Mouse (Mus musculus): ENCODE results near the gene Pex26. TPM values are rescaled to one million over a fixed set of nuclear protein-coding genes. Genes with fewer than 3 reads are reported as not detected.

The Pex26 gene
- total RNA-seq, 2 experiments from 2014 or later, result 13.7 to 15.7 TPM

DNA sequence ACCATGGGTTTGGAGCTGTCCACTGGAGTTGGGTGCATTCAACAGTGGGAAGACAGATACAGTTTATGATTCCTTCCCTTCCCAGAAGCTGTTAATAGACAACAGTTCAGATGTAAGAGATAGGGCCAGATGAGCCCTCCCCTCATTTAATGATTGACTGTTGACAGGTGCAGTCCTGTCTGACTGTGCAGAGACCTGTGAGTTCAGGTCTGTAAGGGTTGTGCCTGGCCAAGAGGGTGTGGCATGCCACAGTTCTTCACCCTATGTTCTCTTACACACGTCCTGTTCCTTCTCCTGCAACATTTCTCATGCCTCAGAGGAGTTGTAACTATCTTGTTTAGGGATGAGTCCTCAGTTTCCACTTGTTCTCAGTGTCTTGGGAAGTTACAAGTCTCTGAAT lies 49.2 kb downstream of the Pex26 start:
- no peak for DNase-seq (ENCODE audit: low spot score in 2 of 2)

DNA sequence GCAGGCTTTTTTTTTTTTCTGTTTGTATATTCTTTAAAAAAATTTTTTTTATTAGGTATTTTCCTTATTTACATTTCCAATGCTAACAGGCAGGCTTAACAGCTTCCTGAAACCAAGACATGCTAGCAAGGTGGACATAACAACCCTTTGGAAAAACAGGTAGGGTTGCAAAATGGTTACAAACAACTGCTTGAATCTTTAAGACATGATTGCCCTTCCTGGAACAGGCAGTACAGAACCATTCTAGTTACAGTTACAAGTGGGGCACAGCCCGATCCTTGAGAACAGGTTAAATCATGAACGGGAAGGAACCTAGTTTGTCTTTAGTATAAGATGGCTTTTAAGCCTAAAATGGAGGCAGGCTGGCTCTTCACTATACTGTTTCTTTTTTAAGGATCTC lies 52.9 kb downstream of the Pex26 start:
- no peak for DNase-seq (ENCODE audit: low spot score in 2 of 2)

DNA sequence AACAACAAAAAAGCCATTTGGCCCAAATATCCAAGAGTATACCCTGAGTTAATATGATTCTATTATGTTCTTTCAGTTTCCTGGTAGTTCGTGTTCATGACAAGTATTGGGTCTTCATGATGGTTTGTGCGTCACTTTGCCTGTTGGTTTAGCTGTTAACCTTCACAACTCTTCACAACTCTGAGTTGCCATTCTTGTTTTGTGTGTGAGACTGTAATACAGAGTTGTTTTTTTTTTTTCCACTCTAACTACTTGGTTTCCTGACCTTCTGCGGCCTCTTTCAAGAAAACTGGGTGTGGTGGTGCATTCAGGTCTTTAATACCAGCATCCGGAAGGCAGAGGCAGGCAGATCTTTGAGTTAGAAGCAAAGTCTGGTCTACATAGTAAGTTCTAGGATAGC lies 54.7 kb downstream of the Pex26 start:
- DNase-seq (ENCODE audit: low spot score in 2 of 2), result no peak

DNA sequence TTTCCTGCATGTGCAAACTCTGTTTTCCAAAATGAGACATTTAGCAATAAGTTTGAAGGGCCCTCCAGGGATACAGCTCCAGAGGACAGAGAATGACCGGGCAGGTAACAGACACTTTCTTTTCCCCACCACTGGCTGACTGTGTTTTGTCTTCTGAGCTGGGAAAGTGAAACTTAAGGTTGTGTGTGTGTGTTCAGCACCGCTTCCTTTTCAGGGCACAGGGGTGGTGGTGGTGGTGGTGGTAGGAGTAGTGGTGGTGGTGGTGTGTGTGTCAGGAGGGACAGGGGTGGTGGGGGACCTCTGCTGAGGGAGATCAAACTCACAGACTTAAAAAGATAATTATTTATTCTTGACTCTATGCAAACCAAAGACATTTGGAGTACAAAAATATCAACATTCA lies 58.3 kb downstream of the Pex26 start:
- no peak for DNase-seq (ENCODE audit: low spot score in 2 of 2)

DNA sequence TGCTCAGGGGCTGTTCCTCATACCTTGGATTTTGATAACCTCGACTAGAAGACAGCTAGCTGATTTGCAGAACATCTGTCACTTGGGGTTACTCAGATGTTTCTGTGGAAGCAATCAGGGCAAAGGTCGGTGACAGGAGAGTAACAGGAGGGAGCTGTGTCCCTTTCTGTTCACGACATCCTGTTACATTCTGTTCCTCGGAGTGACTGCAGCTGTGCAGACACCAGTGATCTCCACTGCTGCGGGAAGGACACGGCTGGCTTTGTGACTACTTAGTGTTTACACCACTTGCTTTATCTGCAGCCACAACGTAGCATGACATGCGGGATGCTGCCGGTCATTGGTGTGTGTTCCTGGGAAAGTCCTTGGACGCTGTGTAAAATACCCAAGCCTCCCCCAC lies 59.7 kb downstream of the Pex26 start:
- DNase-seq (ENCODE audit: low spot score in 2 of 2), result no peak

DNA sequence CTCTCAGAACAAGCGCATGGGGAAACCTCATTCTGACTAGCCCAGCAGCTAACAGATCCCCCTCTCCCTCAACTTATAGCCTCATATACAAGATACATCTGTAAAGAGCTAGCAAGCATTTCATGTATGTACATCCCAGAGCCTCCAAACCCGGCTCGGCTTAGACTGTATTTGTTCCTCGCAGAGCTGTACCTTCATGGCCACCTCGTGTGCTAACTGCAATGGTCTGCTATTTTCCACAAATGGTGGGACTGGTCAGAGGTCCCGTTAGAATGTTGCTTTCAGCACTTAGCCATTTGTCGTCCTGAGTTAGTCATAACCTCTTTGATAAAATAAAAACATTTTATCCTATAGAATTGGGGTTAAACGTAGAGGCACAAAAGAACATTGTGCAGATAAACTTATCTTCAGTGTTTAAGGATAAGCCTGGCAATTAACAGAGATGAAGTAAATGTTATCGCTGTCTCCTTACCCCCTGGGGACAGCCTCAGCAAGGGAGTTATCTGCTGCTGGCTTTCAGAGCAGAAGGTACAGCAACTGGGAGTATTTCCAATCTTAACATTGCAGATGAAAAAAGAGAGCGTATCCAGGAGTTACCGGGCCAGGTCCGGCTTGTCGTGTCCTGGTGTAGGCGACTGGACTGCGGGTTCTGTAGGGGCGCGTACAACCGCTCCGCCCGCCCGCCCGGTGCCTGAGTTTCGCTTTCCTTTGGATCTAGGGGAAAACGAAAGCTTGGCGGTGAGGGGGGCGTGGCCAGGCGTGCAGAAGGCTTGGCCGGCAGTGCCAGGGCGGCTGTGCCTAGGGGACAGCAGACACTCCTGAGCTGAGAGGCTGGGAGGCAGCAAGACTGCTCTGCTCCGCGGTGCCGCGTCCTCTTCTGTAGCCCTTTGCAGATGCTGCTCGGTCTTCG lies 61.9 kb downstream of the Pex26 start, which contains the start of gene Usp18:
TSS of gene Usp18 (plus strand) at position 780 of the 910 bp plus-strand sequence.
- DNase-seq (ENCODE audit: low spot score in 2 of 2), result peak; percentile 69 to 79

DNA sequence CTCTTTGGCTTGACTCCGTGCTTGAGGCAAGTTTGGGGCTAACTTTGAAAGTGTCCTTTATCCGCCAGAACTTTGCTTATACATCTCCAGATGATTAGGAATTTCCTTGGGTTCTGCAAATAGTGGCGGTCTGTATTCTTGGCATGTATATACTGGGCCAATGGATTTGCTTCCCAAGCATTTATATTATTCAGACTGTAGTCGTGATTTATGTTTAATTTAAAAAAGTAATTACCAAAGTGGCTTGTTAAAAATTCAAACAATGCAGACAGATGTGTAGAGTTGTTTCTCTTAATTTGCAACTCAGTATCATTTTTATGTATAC lies 62.5 kb downstream of the Pex26 start:
- DNase-seq (ENCODE audit: low spot score in 2 of 2), result no peak

Other genes starting within 250 kb of the Pex26 start
- 10 to 100 TPM; 90.1 to 98.8 TPM for gene Mical3, start 52.7 kb upstream of the Pex26 start, total RNA-seq (2021)
- gene Tuba8, start 27.0 kb downstream of the Pex26 start, total RNA-seq (2021), result 1 to 10 TPM; 2.8 to 3.6 TPM
- not detected for gene Usp18, start 62.2 kb downstream of the Pex26 start, total RNA-seq (2021)
- gene Slc6a13, start 116.6 kb downstream of the Pex26 start, total RNA-seq (2021), result 10 to 100 TPM; 10.2 to 17.0 TPM
- 1 to 10 TPM; 2.1 to 4.3 TPM for gene Slc6a12, start 159.4 kb downstream of the Pex26 start, total RNA-seq (2021)